Mouse (Mus musculus): ENCODE measurements around the gene Negr1.

The Negr1 gene

GRCm38 (mm10) chr3:157297216-157297615 is 735.6 kb downstream of the Negr1 start:
- Histone ChIP-seq H3K27me3 (ENCODE audit: insufficient read depth, low read length) (no peaks in the 10 kb centered on the region), H3K4me1 (replicated peaks; ENCODE audit: low read depth, low read length) (peaks cover 4% of the 10 kb centered on the region; the same call in 1 of the 2 replicates), H3K36me3 (ENCODE audit: insufficient read depth, low read length) (no peaks in the 10 kb centered on the region), H3K9me3 (ENCODE audit: low read length) (peaks cover 4% of the 10 kb centered on the region), H3K4me3 (replicated peaks; ENCODE audit: low read length) (no peak overlapping the region)
- TF ChIP-seq NANOG (IDR thresholded peaks at IDR 0.05; ENCODE audit: borderline replicate concordance, low read length) = no peak
- no peak for TF ChIP-seq CTCF (conservative IDR thresholded peaks at IDR 0.05; ENCODE audit: low read length)
- TF ChIP-seq POU5F1 (IDR thresholded peaks at IDR 0.05; ENCODE audit: borderline replicate concordance, low read length) = no peak

- Histone ChIP-seq H3K4me1 (replicated peaks; ENCODE audit: low read depth, low read length) (peaks cover 8% of the 10 kb centered on the region), H3K9me3 (ENCODE audit: low read length) (peaks cover 7% of the 10 kb centered on the region), H3K36me3 (ENCODE audit: insufficient read depth, low read length) (no peaks in the 10 kb centered on the region), H3K27me3 (ENCODE audit: insufficient read depth, low read length) (no peaks in the 10 kb centered on the region), H3K4me3 (replicated peaks; ENCODE audit: low read length) (no peak overlapping the region)
- TF ChIP-seq CTCF (conservative IDR thresholded peaks at IDR 0.05; ENCODE audit: low read length) (no peak), NANOG (IDR thresholded peaks at IDR 0.05; ENCODE audit: borderline replicate concordance, low read length) (no peak), POU5F1 (IDR thresholded peaks at IDR 0.05; ENCODE audit: borderline replicate concordance, low read length) (no peak)
Measured at GRCm38 (mm10) chr3:157303430-157304116, 742.0 kb downstream of the Negr1 start.

GRCm38 (mm10) chr3:157321081-157321573 is 759.5 kb downstream of the Negr1 start:
- TF ChIP-seq NANOG (IDR thresholded peaks at IDR 0.05; ENCODE audit: borderline replicate concordance, low read length) (peak; percentile 100), POU5F1 (IDR thresholded peaks at IDR 0.05; ENCODE audit: borderline replicate concordance, low read length) (peak; percentile 66; the same call in 1 of the 2 replicates), CTCF (conservative IDR thresholded peaks at IDR 0.05; ENCODE audit: low read length) (no peak)
- Histone ChIP-seq H3K4me3 (replicated peaks; ENCODE audit: low read length) (peak overlapping the region; percentile 61), H3K27me3 (ENCODE audit: insufficient read depth, low read length) (no peaks in the 10 kb centered on the region)

GRCm38 (mm10) chr3:157321834-157322233 is 760.2 kb downstream of the Negr1 start:
- Histone ChIP-seq H3K4me3 (replicated peaks; ENCODE audit: low read length) (no peak overlapping the region), H3K27me3 (ENCODE audit: insufficient read depth, low read length) (no peaks in the 10 kb centered on the region), H3K36me3 (ENCODE audit: insufficient read depth, low read length) (no peaks in the 10 kb centered on the region), H3K4me1 (replicated peaks; ENCODE audit: low read depth, low read length) (peaks cover 61% of the 10 kb centered on the region), H3K9me3 (ENCODE audit: low read length) (no peaks in the 10 kb centered on the region)
- TF ChIP-seq CTCF (conservative IDR thresholded peaks at IDR 0.05; ENCODE audit: low read length) (no peak), POU5F1 (IDR thresholded peaks at IDR 0.05; ENCODE audit: borderline replicate concordance, low read length) (peak; percentile 61; the same call in 1 of the 2 replicates), NANOG (IDR thresholded peaks at IDR 0.05; ENCODE audit: borderline replicate concordance, low read length) (peak; percentile 73; the same call in 1 of the 2 replicates)

More at GRCm38 (mm10) chr3:157321081-157321573, 759.5 kb downstream of the Negr1 start:
- H3K9me3 ChIP-seq (ENCODE audit: low read length) = no peaks in the 10 kb centered on the region
- H3K36me3 ChIP-seq (ENCODE audit: insufficient read depth, low read length) = no peaks in the 10 kb centered on the region
- peaks cover 61% of the 10 kb centered on the region for H3K4me1 ChIP-seq (replicated peaks; ENCODE audit: low read depth, low read length)

GRCm38 (mm10) chr3:157334169-157334568 is 772.6 kb downstream of the Negr1 start:
- Histone ChIP-seq H3K36me3 (ENCODE audit: insufficient read depth, low read length) (no peaks in the 10 kb centered on the region), H3K27me3 (ENCODE audit: insufficient read depth, low read length) (no peaks in the 10 kb centered on the region), H3K4me3 (replicated peaks; ENCODE audit: low read length) (no peak overlapping the region), H3K9me3 (ENCODE audit: low read length) (no peaks in the 10 kb centered on the region), H3K4me1 (replicated peaks; ENCODE audit: low read depth, low read length) (peaks cover 7% of the 10 kb centered on the region; the same call in 1 of the 2 replicates)
- TF ChIP-seq NANOG (IDR thresholded peaks at IDR 0.05; ENCODE audit: borderline replicate concordance, low read length) (no peak), POU5F1 (IDR thresholded peaks at IDR 0.05; ENCODE audit: borderline replicate concordance, low read length) (no peak), CTCF (conservative IDR thresholded peaks at IDR 0.05; ENCODE audit: low read length) (no peak)

- Histone ChIP-seq H3K36me3 (ENCODE audit: insufficient read depth, low read length) (no peaks in the 10 kb centered on the region), H3K9me3 (ENCODE audit: low read length) (no peaks in the 10 kb centered on the region), H3K4me1 (replicated peaks; ENCODE audit: low read depth, low read length) (peaks cover 3% of the 10 kb centered on the region), H3K27me3 (ENCODE audit: insufficient read depth, low read length) (no peaks in the 10 kb centered on the region), H3K4me3 (replicated peaks; ENCODE audit: low read length) (no peak overlapping the region)
- TF ChIP-seq CTCF (conservative IDR thresholded peaks at IDR 0.05; ENCODE audit: low read length) (no peak), NANOG (IDR thresholded peaks at IDR 0.05; ENCODE audit: borderline replicate concordance, low read length) (no peak), POU5F1 (IDR thresholded peaks at IDR 0.05; ENCODE audit: borderline replicate concordance, low read length) (no peak)
Measured at GRCm38 (mm10) chr3:157349480-157349879, 787.9 kb downstream of the Negr1 start.

GRCm38 (mm10) chr3:157358905-157359304 is 797.3 kb downstream of the Negr1 start:
- peak; percentile 70 for TF ChIP-seq CTCF (conservative IDR thresholded peaks at IDR 0.05; ENCODE audit: low read length)
- TF ChIP-seq NANOG (IDR thresholded peaks at IDR 0.05; ENCODE audit: borderline replicate concordance, low read length) = no peak
- Histone ChIP-seq H3K27me3 (ENCODE audit: insufficient read depth, low read length) (no peaks in the 10 kb centered on the region), H3K36me3 (ENCODE audit: insufficient read depth, low read length) (no peaks in the 10 kb centered on the region), H3K4me3 (replicated peaks; ENCODE audit: low read length) (no peak overlapping the region), H3K4me1 (replicated peaks; ENCODE audit: low read depth, low read length) (no peaks in the 10 kb centered on the region), H3K9me3 (ENCODE audit: low read length) (peaks cover 6% of the 10 kb centered on the region; the same call in 1 of the 2 replicates)

- H3K27me3 ChIP-seq (ENCODE audit: insufficient read depth, low read length) = no peaks in the 10 kb centered on the region
- H3K9me3 ChIP-seq (ENCODE audit: low read length) = peaks cover 6% of the 10 kb centered on the region; the same call in 1 of the 2 replicates
- H3K4me3 ChIP-seq (replicated peaks; ENCODE audit: low read length) = no peak overlapping the region
- H3K4me1 ChIP-seq (replicated peaks; ENCODE audit: low read depth, low read length) = no peaks in the 10 kb centered on the region
- H3K36me3 ChIP-seq (ENCODE audit: insufficient read depth, low read length) = no peaks in the 10 kb centered on the region
- TF ChIP-seq POU5F1 (IDR thresholded peaks at IDR 0.05; ENCODE audit: borderline replicate concordance, low read length) (no peak), NANOG (IDR thresholded peaks at IDR 0.05; ENCODE audit: borderline replicate concordance, low read length) (no peak), CTCF (conservative IDR thresholded peaks at IDR 0.05; ENCODE audit: low read length) (no peak)
Measured at GRCm38 (mm10) chr3:157359840-157360239, 798.2 kb downstream of the Negr1 start.
